Mouse (Mus musculus) limb, embryonic 14.5 days (tissue): ENCODE measurements around the gene Tubgcp2. TPM values are rescaled to one million over a fixed set of nuclear protein-coding genes. Genes with fewer than 3 reads are reported as not detected.

Experiments used
- ATAC-seq: fragments of 200-750 bp; cut with Nextera tagmentation; 2 replicates; pipeline ENCODE4 v1.8.0; 2017; ENCODE audit warnings: low read depth, moderate number of reproducible peaks, moderate TSS enrichment; ENCODE audit not compliant: low FRiP score
- DNase-seq: peaks from one replicate; pipeline ENCODE4 v3.0.0-alpha.2; 2015; ENCODE audit warnings: low spot score
- H3K27ac ChIP-seq: fragments of 300-500 bp; sonication (generic); replicated peaks from 2 replicates; pipeline ENCODE4 v1.5.1; 2014; ENCODE audit warnings: low read depth, mild to moderate bottlenecking, low read length, moderate library complexity, mixed read lengths
- H3K27me3 ChIP-seq: fragments of 300-500 bp; sonication (generic); 2 replicates; pipeline ENCODE4 v1.6.1; 2014; ENCODE audit warnings: low read length, mixed read lengths; ENCODE audit not compliant: control insufficient read depth, insufficient read depth
- H3K36me3 ChIP-seq: fragments of 300-500 bp; sonication (generic); 2 replicates; pipeline ENCODE4 v1.6.1; 2014; ENCODE audit warnings: mild to moderate bottlenecking, low read length, moderate library complexity, mixed read lengths; ENCODE audit not compliant: control insufficient read depth, insufficient read depth
- H3K4me1 ChIP-seq: fragments of 300-500 bp; sonication (generic); 2 replicates; pipeline ENCODE4 v1.6.1; 2014; ENCODE audit warnings: antibody characterized with exemption, low read length, mixed read lengths; ENCODE audit not compliant: control insufficient read depth, insufficient read depth
- H3K4me2 ChIP-seq: fragments of 300-500 bp; sonication (generic); replicated peaks from 2 replicates; pipeline ENCODE4 v1.6.1; 2014; ENCODE audit warnings: low read depth, mild to moderate bottlenecking, low read length, moderate library complexity; ENCODE audit not compliant: severe bottlenecking
- H3K4me3 ChIP-seq: fragments of 300-500 bp; sonication (generic); replicated peaks from 2 replicates; pipeline ENCODE4 v1.5.1; 2014; ENCODE audit warnings: low read length
- H3K9ac ChIP-seq: fragments of 300-500 bp; sonication (generic); 2 replicates; pipeline ENCODE4 v1.6.1; 2014; ENCODE audit warnings: mild to moderate bottlenecking, low read depth, low read length, moderate library complexity; ENCODE audit not compliant: severe bottlenecking
- H3K9me3 ChIP-seq: fragments of 300-500 bp; sonication (generic); 2 replicates; pipeline ENCODE4 v1.6.1; 2016; ENCODE audit warnings: low read length; ENCODE audit not compliant: control insufficient read depth
- POLR2A ChIP-seq: fragments of 200-500 bp; IDR thresholded peaks from 2 replicates; pipeline ENCODE4 v1.8.0; 2012; ENCODE audit warnings: inconsistent platforms, mild to moderate bottlenecking, moderate library complexity, borderline replicate concordance; ENCODE audit not compliant: insufficient read depth, insufficient read length; ENCODE audit errors: extremely low read depth
- WGBS: fragments of 180-500 bp; shearing (Covaris S2); extraction: QIAGEN DNeasy Blood & Tissue Kit; methylation state at CpG from one replicate; pipeline ENCODE4 v1.1.7; 2014; 5-methylcytosine and 5-hydroxymethylcytosine counted together
- polyA plus RNA-seq, 2 experiments: library from polyadenylated mRNA; depleted of rRNA in 1 of 2; stranded (reverse) in 1 of 2; unstranded in 1 of 2; fragments of >200 nt; fragmentation: Nextera tagmentation in 1 of 2; extraction: Ambion mirVana in 1 of 2; gene quantifications; 2 replicates each; pipeline versions ENCODE4 v1.2.1 to v1.2.3; 2012 to 2014

Gene Tubgcp2
- polyA plus RNA-seq, 2 experiments = 58.8 to 69.1 TPM

- no peaks in the 10 kb centered on the region for H3K36me3 ChIP-seq
- H3K4me1 ChIP-seq = no peaks in the 10 kb centered on the region
- no peak overlapping the region for H3K9ac ChIP-seq
- WGBS = 76% methylated on average over 5 of the region's 5 CpGs
- H3K27ac ChIP-seq = no peak overlapping the region
- H3K4me3 ChIP-seq = no peak overlapping the region
- ATAC-seq (no peak), DNase-seq (no peak)
- H3K27me3 ChIP-seq = no peaks in the 10 kb centered on the region
- H3K9me3 ChIP-seq = no peaks in the 10 kb centered on the region
- no peak overlapping the region for H3K4me2 ChIP-seq
- TF ChIP-seq POLR2A = no peak
These were observed 65.5 kb downstream of the Tubgcp2 start for GRCm38 (mm10) chr7:139970979-139971378.

GRCm38 (mm10) chr7:139970216-139970919 is 66.1 kb downstream of the Tubgcp2 start:
- Histone ChIP-seq H3K27me3 (no peaks in the 10 kb centered on the region), H3K9ac (no peak overlapping the region), H3K4me2 (no peak overlapping the region), H3K27ac (no peak overlapping the region), H3K36me3 (no peaks in the 10 kb centered on the region), H3K4me1 (no peaks in the 10 kb centered on the region), H3K9me3 (no peaks in the 10 kb centered on the region), H3K4me3 (no peak overlapping the region)
- 77% methylated on average over 10 of the region's 10 CpGs for WGBS
- no peak for DNase-seq
- no peak for ATAC-seq
- TF ChIP-seq POLR2A = no peak

GRCm38 (mm10) chr7:139969348-139970130 is 66.9 kb downstream of the Tubgcp2 start:
- no peak for ATAC-seq
- H3K9me3 ChIP-seq = no peaks in the 10 kb centered on the region

GRCm38 (mm10) chr7:139968428-139968827 is 68.0 kb downstream of the Tubgcp2 start:
- H3K27ac ChIP-seq = no peak overlapping the region
- DNase-seq = no peak
- no peaks in the 10 kb centered on the region for H3K27me3 ChIP-seq
- ATAC-seq = no peak
- no peak overlapping the region for H3K4me2 ChIP-seq
- no peaks in the 10 kb centered on the region for H3K9me3 ChIP-seq
- H3K4me3 ChIP-seq = no peak overlapping the region
- no peak for TF ChIP-seq POLR2A
- no peaks in the 10 kb centered on the region for H3K36me3 ChIP-seq
- WGBS = 51% methylated on average over 5 of the region's 5 CpGs
- no peak overlapping the region for H3K9ac ChIP-seq
- no peaks in the 10 kb centered on the region for H3K4me1 ChIP-seq

More at GRCm38 (mm10) chr7:139969348-139970130, 66.9 kb downstream of the Tubgcp2 start:
- 0 out of 2 replicates have a peak overlapping the region, but pooled peaks have one; percentile 13 for H3K4me2 ChIP-seq
- 19% methylated on average over 10 of the region's 10 CpGs for WGBS
- no peak overlapping the region for H3K9ac ChIP-seq
- H3K4me3 ChIP-seq = no peak overlapping the region
- no peaks in the 10 kb centered on the region for H3K36me3 ChIP-seq
- DNase-seq = peak; percentile 89
- TF ChIP-seq POLR2A = no peak
- no peaks in the 10 kb centered on the region for H3K27me3 ChIP-seq
- H3K27ac ChIP-seq = no peak overlapping the region
- no peaks in the 10 kb centered on the region for H3K4me1 ChIP-seq

GRCm38 (mm10) chr7:139967175-139967574 is 69.3 kb downstream of the Tubgcp2 start:
- no peak overlapping the region for H3K9ac ChIP-seq
- H3K27ac ChIP-seq = no peak overlapping the region
- H3K4me3 ChIP-seq = no peak overlapping the region
- no peaks in the 10 kb centered on the region for H3K36me3 ChIP-seq
- ATAC-seq (no peak), DNase-seq (no peak)
- no peaks in the 10 kb centered on the region for H3K27me3 ChIP-seq
- WGBS = 29% methylated on average over 4 of the region's 4 CpGs
- H3K4me1 ChIP-seq = no peaks in the 10 kb centered on the region
- no peak overlapping the region for H3K4me2 ChIP-seq
- no peak for TF ChIP-seq POLR2A
- no peaks in the 10 kb centered on the region for H3K9me3 ChIP-seq
